In the genomic region with DNA sequence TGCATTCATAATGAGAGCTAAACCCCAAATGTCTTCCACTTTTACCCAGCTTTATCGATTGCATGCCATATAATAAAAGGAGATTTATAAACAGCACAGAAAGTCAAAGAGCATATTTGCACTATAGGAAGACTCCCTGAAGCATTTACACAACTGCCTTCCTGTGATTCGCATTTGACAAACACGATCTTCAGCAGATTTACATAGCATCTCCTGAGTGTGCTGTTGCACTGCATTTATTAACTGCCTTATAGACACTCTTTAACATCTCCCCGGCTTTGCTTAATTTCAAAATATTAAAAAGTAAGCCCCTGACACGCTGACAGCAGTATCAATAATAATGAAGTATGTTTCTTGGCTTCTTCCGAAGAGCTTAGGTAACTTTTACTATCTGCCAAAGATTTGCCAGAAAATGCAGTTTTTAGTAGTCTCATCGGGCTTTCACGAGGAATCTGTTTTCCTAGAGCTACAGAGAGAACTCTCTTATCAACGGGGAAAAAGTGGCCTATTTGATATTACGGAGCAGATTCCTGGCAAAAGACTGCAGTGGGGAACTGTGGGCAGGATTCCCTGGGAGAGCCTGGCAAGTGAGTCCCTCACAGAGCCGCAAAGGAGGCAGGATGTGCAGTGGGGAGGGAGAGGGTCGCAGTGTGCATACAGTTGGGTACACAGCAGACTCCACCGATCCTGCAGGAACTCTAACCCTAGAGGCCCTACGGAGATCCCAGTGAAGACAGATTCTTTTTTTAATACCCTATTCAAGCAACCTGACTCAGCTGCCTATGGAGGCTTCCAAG, we compare ENCODE assay signal across 14 mouse cellular contexts.
DNase-seq lines count a peak whose midpoint lies in the region; ATAC-seq lines count a peak whose summit lies in the region.
"Had no signal": no experiment of that assay in that cellular context is flagged by ENCODE, and none has a peak within 500 bp of the region (broad histone marks: within the 10 kb centered on the region; RNA-seq: fewer than 3 reads in every experiment).

No protein-coding gene starts in this region.

- WGBS in embryonic facial prominence, embryonic 14.5 days = 73% methylated on average over 14 of the region's 14 CpGs
- 82% methylated on average over 14 of the region's 14 CpGs for WGBS in embryonic facial prominence, embryonic 10.5 days
- 69% methylated on average over 14 of the region's 14 CpGs for WGBS in neural tube, embryonic 14.5 days

- H3K9ac ChIP-seq in embryonic facial prominence, embryonic 14.5 days (ENCODE audit: low read depth, low read length) = no peak overlapping the region
- H3K9ac ChIP-seq in neural tube, embryonic 14.5 days (replicated peaks; ENCODE audit: low read depth, low read length) = no peak overlapping the region
- H3K9ac ChIP-seq: liver, embryonic 15.5 days; stomach, embryonic 15.5 days had no signal

- H3K36me3 ChIP-seq in embryonic facial prominence, embryonic 14.5 days (ENCODE audit: control insufficient read depth, insufficient read depth, low read length) = no peaks in the 10 kb centered on the region
- H3K36me3 ChIP-seq in embryonic facial prominence, embryonic 10.5 days (replicated peaks) = no peaks in the 10 kb centered on the region
- no peaks in the 10 kb centered on the region for H3K36me3 ChIP-seq in neural tube, embryonic 14.5 days (ENCODE audit: control insufficient read depth, insufficient read depth, low read length)
- H3K36me3 ChIP-seq: liver, embryonic 15.5 days; stomach, embryonic 15.5 days had no signal

- no peak overlapping the region for H3K4me2 ChIP-seq in embryonic facial prominence, embryonic 14.5 days (ENCODE audit: low read depth, low read length)
- H3K4me2 ChIP-seq in neural tube, embryonic 14.5 days (ENCODE audit: low read depth, low read length) = no peak overlapping the region
- H3K4me2 ChIP-seq: liver, embryonic 15.5 days; stomach, embryonic 15.5 days had no signal

- no peaks in the 10 kb centered on the region for H3K27me3 ChIP-seq in embryonic facial prominence, embryonic 14.5 days (replicated peaks; ENCODE audit: control insufficient read depth, insufficient read depth, low read length)
- no peaks in the 10 kb centered on the region for H3K27me3 ChIP-seq in embryonic facial prominence, embryonic 10.5 days (replicated peaks; ENCODE audit: low read depth, poor library complexity, severe bottlenecking)
- H3K27me3 ChIP-seq in neural tube, embryonic 14.5 days (ENCODE audit: control insufficient read depth, insufficient read depth, low read length) = no peaks in the 10 kb centered on the region
- H3K27me3 ChIP-seq: liver, embryonic 15.5 days; Patski; stomach, embryonic 15.5 days had no signal

- H3K4me1 ChIP-seq in embryonic facial prominence, embryonic 14.5 days (ENCODE audit: control insufficient read depth, insufficient read depth, low read length) = no peaks in the 10 kb centered on the region
- no peaks in the 10 kb centered on the region for H3K4me1 ChIP-seq in embryonic facial prominence, embryonic 10.5 days
- no peaks in the 10 kb centered on the region for H3K4me1 ChIP-seq in neural tube, embryonic 14.5 days (ENCODE audit: control insufficient read depth, insufficient read depth, low read length)
- H3K4me1 ChIP-seq: liver, embryonic 15.5 days; stomach, embryonic 15.5 days had no signal

- H3K4me3 ChIP-seq in embryonic facial prominence, embryonic 14.5 days (ENCODE audit: low read depth, low read length) = no peak overlapping the region
- no peak overlapping the region for H3K4me3 ChIP-seq in embryonic facial prominence, embryonic 10.5 days
- no peak overlapping the region for H3K4me3 ChIP-seq in neural tube, embryonic 14.5 days (ENCODE audit: low read depth, low read length)
- H3K4me3 ChIP-seq: layer of hippocampus, adult 2 months; liver, embryonic 15.5 days; stomach, embryonic 15.5 days had no signal

- DNase-seq in embryonic facial prominence, embryonic 14.5 days (ENCODE audit: low spot score) = peak; percentile 3
- no peak for DNase-seq in embryonic facial prominence, embryonic 10.5 days (ENCODE audit: low spot score)
- DNase-seq in layer of hippocampus, postnatal 36 days = peak; percentile 8 to 10
- no peak for DNase-seq in layer of hippocampus, adult 9-11 months
- DNase-seq in right cerebral cortex, adult 18-20 months = peak; percentile 18
- no peak for DNase-seq in right cerebral cortex, postnatal 36 days (ENCODE audit: low spot score in 2 of 2)
- DNase-seq in spleen, postnatal 36 days (ENCODE audit: low spot score in 2 of 2) = no peak
- DNase-seq: B cell, adult 2 months; lung, postnatal 10 days had no signal

- peaks cover 11% of the 10 kb centered on the region; the same call in 1 of the 2 replicates for H3K9me3 ChIP-seq in embryonic facial prominence, embryonic 14.5 days (ENCODE audit: control insufficient read depth, low read length)
- peaks cover 7% of the 10 kb centered on the region for H3K9me3 ChIP-seq in embryonic facial prominence, embryonic 10.5 days
- 0 out of 2 replicates have a peak, but pooled peaks cover 2% of the 10 kb centered on the region for H3K9me3 ChIP-seq in neural tube, embryonic 14.5 days (ENCODE audit: control insufficient read depth, low read length)
- H3K9me3 ChIP-seq: liver, embryonic 15.5 days; stomach, embryonic 15.5 days had no signal

- no peak overlapping the region for H3K27ac ChIP-seq in embryonic facial prominence, embryonic 14.5 days (replicated peaks; ENCODE audit: low read depth, low read length)
- no peak overlapping the region for H3K27ac ChIP-seq in embryonic facial prominence, embryonic 10.5 days (replicated peaks)
- no peak overlapping the region for H3K27ac ChIP-seq in neural tube, embryonic 14.5 days (ENCODE audit: low read depth, low read length)
- H3K27ac ChIP-seq: layer of hippocampus, adult 2 months; liver, embryonic 15.5 days; stomach, embryonic 15.5 days had no signal

- ATAC-seq in embryonic facial prominence, embryonic 14.5 days (ENCODE audit: low read depth) = no peak
- ATAC-seq in neural tube, embryonic 14.5 days (ENCODE audit: low read depth) = peak; percentile 51; the same call in 1 of the 2 replicates
- ATAC-seq: Patski had no signal

Comparison
In these comparisons a context has a peak if more than half of its experiments do, and no peak if none do; other contexts are left out.
1. DNase-seq: peak in embryonic facial prominence, embryonic 14.5 days (single experiment), layer of hippocampus, postnatal 36 days (2 of 2) and right cerebral cortex, adult 18-20 months (single experiment); none in embryonic facial prominence, embryonic 10.5 days (single experiment), layer of hippocampus, adult 9-11 months (single experiment), right cerebral cortex, postnatal 36 days (0 of 2) and spleen, postnatal 36 days (0 of 2).